Mouse (Mus musculus) neural tube, embryonic 14.5 days (tissue): ENCODE measurements at regions not wholly inside any gene's neighbourhood (a gene's known extent, or its start where the extent isn't known, plus 50 kb on each side); places are given as distances from the start of the nearest gene placed in this dataset.

ENCODE experiments used
- ATAC-seq: fragments of 200-750 bp; cut with Nextera tagmentation; 2 replicates; pipeline ENCODE4 v1.8.0; 2017; ENCODE audit warnings: low read depth, mild to moderate bottlenecking, moderate TSS enrichment, moderate library complexity
- H3K27ac ChIP-seq: fragments of 300-500 bp; sonication (generic); 2 replicates; pipeline ENCODE4 v1.5.1; 2014; ENCODE audit warnings: low read depth, mild to moderate bottlenecking, control low read depth, low read length, moderate library complexity, mixed read lengths
- H3K27me3 ChIP-seq: fragments of 300-500 bp; sonication (generic); 2 replicates; pipeline ENCODE4 v1.6.1; 2014; ENCODE audit warnings: low read length; ENCODE audit not compliant: control insufficient read depth, insufficient read depth
- H3K36me3 ChIP-seq: fragments of 300-500 bp; sonication (generic); 2 replicates; pipeline ENCODE4 v1.6.1; 2014; ENCODE audit warnings: low read length, mixed read lengths; ENCODE audit not compliant: control insufficient read depth, insufficient read depth
- H3K4me1 ChIP-seq: fragments of 300-500 bp; sonication (generic); 2 replicates; pipeline ENCODE4 v1.6.1; 2014; ENCODE audit warnings: low read length; ENCODE audit not compliant: control insufficient read depth, insufficient read depth
- H3K4me2 ChIP-seq: fragments of 300-500 bp; sonication (generic); 2 replicates; pipeline ENCODE4 v1.6.1; 2014; ENCODE audit warnings: mild to moderate bottlenecking, low read depth, low read length, control low read depth
- H3K4me3 ChIP-seq: fragments of 300-500 bp; sonication (generic); 2 replicates; pipeline ENCODE4 v1.5.1; 2014; ENCODE audit warnings: low read depth, low read length, control low read depth, mixed read lengths
- H3K9ac ChIP-seq: fragments of 300-500 bp; sonication (generic); replicated peaks from 2 replicates; pipeline ENCODE4 v1.6.1; 2014; ENCODE audit warnings: low read depth, mild to moderate bottlenecking, control low read depth, low read length, mixed read lengths
- H3K9me3 ChIP-seq: fragments of 300-500 bp; sonication (generic); 2 replicates; pipeline ENCODE4 v1.6.1; 2016; ENCODE audit warnings: low read length; ENCODE audit not compliant: control insufficient read depth
- WGBS: fragments of 180-500 bp; shearing (Covaris S2); extraction: QIAGEN DNeasy Blood & Tissue Kit; methylation state at CpG from one replicate; pipeline ENCODE4 v1.1.7; 2014; 5-methylcytosine and 5-hydroxymethylcytosine counted together

DNA sequence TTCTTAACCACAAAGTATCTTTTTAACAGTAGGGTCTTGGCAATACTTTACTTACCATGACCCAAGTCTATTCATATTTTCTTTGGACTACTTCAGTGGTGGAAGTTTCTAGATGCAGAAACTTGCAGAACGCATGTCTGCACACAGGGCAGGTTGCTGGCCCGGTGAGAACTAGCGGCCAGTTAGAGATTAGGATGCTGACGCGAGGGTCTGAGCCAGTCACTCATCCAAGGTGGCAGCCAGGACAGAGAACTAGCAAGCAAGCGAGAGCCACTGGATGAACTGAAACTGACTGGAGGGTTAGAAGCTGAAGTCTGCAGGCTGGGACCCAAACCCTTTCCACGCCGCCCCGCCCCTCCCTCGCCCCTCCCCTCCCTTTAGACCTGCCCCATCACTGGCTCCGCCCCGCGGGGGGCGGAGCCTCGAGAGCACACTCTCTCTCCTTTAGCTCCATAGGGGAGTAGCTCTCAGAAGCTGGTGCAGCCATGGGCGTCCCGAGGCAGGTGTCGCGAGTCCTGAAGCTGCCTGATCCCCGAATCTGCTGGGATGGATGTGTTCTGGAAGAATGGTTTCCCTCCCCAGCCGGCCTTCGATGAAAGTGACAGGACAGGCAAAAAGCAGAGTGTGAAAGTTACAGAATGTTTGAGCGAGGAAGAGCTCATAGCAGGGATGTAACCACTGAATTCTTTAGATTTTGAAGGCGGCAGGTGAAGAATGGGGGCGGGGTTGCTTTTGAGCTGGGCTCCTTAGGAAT lies 117.0 kb downstream of the Fam161a start:
- peak overlapping the region; percentile 41; the same call in 1 of the 2 replicates for H3K9ac ChIP-seq
- peak overlapping the region; percentile 33 for H3K4me3 ChIP-seq
- WGBS, result 4% methylated on average over 25 of the region's 25 CpGs
- peak; percentile 98 for ATAC-seq
- H3K27ac ChIP-seq, result no peak overlapping the region
- no peaks in the 10 kb centered on the region for H3K36me3 ChIP-seq
- H3K27me3 ChIP-seq, result no peaks in the 10 kb centered on the region
- H3K9me3 ChIP-seq, result no peaks in the 10 kb centered on the region
- H3K4me2 ChIP-seq, result peak overlapping the region; percentile 64
- no peaks in the 10 kb centered on the region for H3K4me1 ChIP-seq

DNA sequence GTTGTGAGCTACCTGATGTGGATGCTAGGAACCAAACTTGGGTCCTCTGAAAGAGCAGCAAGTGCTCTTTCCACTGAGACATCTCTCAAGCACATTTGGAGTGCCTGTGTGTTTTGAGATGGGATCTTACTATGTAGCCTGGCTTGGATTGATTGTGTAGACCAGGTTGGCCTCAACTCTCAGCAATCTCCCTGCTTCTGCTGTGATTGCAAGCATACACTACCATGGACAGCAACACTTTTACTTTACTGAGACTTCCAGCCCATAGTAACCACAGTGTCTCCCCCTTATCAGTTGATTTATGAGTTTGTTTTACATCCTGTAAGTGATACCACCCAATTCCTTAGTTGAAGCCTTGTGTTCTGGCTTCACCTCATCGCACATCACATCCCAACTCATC lies 123.8 kb downstream of the Fam161a start:
- Histone ChIP-seq H3K9ac (no peak overlapping the region), H3K27ac (no peak overlapping the region), H3K27me3 (no peaks in the 10 kb centered on the region), H3K4me2 (no peak overlapping the region), H3K4me3 (no peak overlapping the region), H3K9me3 (no peaks in the 10 kb centered on the region), H3K36me3 (no peaks in the 10 kb centered on the region), H3K4me1 (no peaks in the 10 kb centered on the region)
- WGBS, result 59% methylated on average over 1 of the region's 1 CpGs
- ATAC-seq, result no peak

DNA sequence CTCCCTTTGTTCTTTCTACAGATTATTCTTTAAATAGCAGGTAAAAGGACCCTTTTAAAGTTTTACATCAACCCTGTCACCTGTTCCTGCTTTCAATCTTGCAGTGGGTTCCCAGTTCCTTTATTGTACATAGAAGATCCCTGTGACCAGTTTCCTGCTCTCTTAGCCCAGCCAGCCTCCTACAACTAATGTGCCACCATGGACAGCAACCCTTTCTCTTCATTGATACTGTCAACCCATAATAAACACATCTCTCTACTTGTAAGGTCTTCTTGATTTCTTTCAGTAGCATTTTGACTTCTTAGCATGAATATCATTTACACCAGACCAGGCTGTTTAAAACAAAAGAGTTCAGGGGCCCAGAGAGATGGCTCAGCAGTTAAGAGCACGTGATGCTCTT lies 124.2 kb upstream of the Xpo1 start:
- H3K9me3 ChIP-seq, result no peaks in the 10 kb centered on the region
- no peaks in the 10 kb centered on the region for H3K36me3 ChIP-seq
- no peaks in the 10 kb centered on the region for H3K4me1 ChIP-seq
- H3K27ac ChIP-seq, result no peak overlapping the region
- ATAC-seq, result no peak
- H3K27me3 ChIP-seq, result no peaks in the 10 kb centered on the region
- WGBS, result 92% methylated on average over 1 of the region's 1 CpGs
- no peak overlapping the region for H3K4me2 ChIP-seq
- no peak overlapping the region for H3K4me3 ChIP-seq
- H3K9ac ChIP-seq, result no peak overlapping the region

DNA sequence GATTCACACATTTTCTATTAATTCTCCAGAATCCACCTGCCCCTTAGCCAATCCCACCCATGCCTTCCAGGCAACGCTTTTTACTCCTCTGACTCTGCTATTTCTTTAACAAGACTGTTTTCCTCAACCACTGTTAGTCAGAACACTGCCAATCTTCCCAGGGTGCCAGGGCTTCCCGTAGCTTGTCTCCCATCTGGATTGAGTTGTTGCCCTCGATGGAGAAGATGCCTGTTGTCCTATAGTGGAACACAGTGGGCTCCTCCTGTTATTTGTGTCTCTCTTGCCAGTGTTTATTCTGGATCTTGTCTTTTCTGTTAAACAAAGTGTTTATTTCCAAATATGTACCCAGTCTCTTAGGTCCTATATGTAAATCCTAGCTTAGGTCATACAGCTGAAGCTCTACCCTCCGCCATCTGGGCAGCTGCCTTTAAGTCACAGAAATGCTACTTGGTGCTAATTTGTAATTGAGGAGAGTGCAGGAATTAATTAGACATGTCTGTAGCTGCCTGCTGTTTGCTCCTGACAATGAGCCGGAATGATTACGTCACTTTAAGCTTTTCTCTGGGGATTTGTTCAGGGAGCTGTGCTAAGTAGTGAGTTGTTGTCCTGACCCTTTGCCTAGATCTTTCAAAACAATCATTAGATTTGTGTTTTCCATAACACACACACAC lies 115.3 kb upstream of the Xpo1 start:
- peak; percentile 78; the same call in 1 of the 2 replicates for ATAC-seq
- no peak overlapping the region; the same call in 1 of the 2 replicates for H3K27ac ChIP-seq
- no peaks in the 10 kb centered on the region for H3K9me3 ChIP-seq
- H3K4me1 ChIP-seq, result peaks cover 2% of the 10 kb centered on the region; the same call in 1 of the 2 replicates
- no peak overlapping the region for H3K4me3 ChIP-seq
- H3K36me3 ChIP-seq, result no peaks in the 10 kb centered on the region
- 32% methylated on average over 6 of the region's 6 CpGs for WGBS
- no peak overlapping the region for H3K9ac ChIP-seq
- H3K4me2 ChIP-seq, result no peak overlapping the region
- no peaks in the 10 kb centered on the region for H3K27me3 ChIP-seq

DNA sequence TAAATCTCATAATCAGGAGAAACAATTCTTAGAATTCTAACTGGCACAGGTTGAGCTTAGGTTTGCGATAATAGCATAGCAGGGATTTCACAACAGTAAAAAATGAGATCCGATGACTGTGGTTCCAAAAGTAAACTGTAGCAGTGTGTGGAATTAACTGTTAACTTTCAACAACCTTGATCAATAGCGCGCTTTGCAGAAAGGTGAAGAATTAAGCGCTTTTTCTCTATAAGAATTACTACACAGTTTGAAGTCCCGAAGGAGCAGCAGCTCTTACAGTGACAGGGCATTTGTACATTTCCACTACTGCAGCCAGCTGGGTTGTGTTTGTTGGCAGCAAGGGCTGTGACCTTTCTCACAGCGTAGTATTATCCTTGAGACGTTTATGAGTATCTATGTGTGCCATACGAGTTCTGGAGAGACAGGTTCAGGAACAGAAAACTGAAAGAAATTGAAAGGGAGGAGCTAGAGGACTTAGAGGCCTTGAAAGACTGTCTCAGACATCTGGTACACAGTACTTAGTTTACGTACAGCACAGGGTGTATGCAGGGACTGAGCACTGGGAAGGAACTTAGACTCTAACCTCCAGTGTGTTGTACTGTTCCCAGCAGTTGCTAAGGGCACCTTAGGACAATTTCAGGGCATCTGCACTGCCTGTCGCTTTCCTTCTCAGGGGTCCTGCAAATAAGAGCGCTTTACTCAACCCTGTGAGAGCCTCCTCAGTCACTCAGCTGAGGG lies 114.6 kb upstream of the Xpo1 start:
- 61% methylated on average over 12 of the region's 12 CpGs for WGBS
- no peaks in the 10 kb centered on the region for H3K27me3 ChIP-seq
- no peak overlapping the region for H3K27ac ChIP-seq
- H3K4me2 ChIP-seq, result no peak overlapping the region
- H3K4me3 ChIP-seq, result no peak overlapping the region
- H3K9ac ChIP-seq, result no peak overlapping the region
- H3K4me1 ChIP-seq, result peaks cover 2% of the 10 kb centered on the region; the same call in 1 of the 2 replicates
- peak; percentile 55 for ATAC-seq
- H3K9me3 ChIP-seq, result no peaks in the 10 kb centered on the region
- H3K36me3 ChIP-seq, result no peaks in the 10 kb centered on the region

DNA sequence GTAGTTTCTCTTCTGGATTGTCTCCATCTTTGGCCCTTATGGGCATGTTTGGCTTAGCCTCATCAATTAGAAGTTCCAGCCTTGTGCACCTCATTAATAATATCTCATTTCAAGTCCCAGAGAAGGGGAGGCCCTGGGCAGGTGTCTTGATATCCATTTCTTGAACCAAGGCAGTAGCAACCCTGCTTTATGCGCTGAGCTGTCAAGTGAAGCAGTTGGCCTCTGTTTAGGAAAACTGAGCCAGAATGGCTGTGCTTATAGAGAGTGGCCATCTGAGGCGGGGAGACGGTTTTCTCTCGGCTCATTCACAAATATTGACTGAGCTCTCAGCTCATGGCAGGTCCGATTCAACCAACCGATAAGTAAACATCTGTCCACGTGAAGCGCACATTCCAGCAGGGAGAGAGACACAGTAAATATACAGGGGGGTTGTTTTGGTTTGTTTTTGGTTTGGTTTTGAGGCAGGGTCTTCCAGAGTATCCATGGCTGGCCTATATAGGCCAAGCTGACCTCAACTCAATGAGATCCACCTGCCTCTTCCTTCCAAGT lies 107.7 kb upstream of the Xpo1 start:
- Histone ChIP-seq H3K27me3 (no peaks in the 10 kb centered on the region), H3K36me3 (no peaks in the 10 kb centered on the region), H3K4me1 (no peaks in the 10 kb centered on the region), H3K4me2 (no peak overlapping the region), H3K27ac (no peak overlapping the region), H3K4me3 (no peak overlapping the region), H3K9me3 (no peaks in the 10 kb centered on the region), H3K9ac (no peak overlapping the region)
- WGBS, result 70% methylated on average over 8 of the region's 8 CpGs
- peak; percentile 54; the same call in 1 of the 2 replicates for ATAC-seq

DNA sequence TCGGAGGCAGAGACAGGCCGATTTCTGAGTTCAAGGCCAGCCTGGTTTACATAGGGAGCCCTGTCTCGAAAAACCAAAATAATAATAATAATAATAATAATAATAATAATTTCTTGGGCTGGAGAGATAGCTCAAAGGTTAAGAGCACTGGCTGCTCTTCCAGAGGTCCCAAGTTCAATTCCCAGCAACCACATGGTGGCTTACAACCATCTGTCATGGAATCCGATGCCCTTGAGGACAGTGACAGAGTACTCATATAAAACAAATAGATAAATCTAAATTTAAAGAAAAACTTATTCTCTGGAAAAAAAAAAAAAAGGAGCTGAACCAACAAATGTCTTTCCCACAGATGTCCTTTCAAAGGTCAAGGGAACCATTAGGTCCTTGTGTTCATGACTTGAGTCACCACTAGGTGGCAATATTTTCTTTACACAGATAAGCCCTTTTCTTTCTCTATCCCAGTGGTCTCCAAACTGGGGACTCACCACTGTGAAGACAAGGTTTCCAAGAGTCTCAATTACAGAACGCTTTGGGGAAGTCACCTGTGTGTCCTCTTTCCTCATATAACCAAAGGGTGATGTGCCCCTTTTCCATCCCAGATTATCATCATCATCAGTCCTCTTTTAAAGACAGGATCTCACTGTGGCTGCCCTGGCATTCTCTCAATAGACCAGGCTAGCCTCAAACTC lies 106.1 kb upstream of the Xpo1 start:
- 71% methylated on average over 5 of the region's 5 CpGs for WGBS

DNA sequence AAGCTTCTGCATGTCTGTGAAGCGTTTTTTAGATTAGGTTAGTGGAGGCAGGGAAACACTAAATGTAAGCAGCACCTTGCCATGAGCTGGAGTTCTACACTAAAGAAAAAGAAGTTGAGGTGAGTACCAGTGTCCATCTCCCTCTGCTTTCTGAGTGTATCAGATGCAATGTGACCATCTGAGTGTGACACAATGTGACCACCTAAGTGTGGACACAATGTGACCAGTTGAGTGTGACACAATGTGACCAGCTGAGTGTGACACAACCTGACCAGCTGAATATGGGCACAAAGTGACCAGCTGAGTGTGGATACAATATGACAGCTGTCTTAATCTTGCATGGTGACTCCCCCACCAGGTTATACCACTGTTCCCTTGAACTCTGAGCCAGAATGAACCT lies 101.0 kb upstream of the Xpo1 start:
- WGBS, result 58% methylated on average over 1 of the region's 1 CpGs
- Histone ChIP-seq H3K4me1 (no peaks in the 10 kb centered on the region), H3K9ac (no peak overlapping the region), H3K4me3 (no peak overlapping the region), H3K9me3 (no peaks in the 10 kb centered on the region), H3K27ac (no peak overlapping the region), H3K4me2 (no peak overlapping the region), H3K27me3 (no peaks in the 10 kb centered on the region), H3K36me3 (no peaks in the 10 kb centered on the region)
- ATAC-seq, result no peak

More for the DNA sequence above, 106.1 kb upstream of the Xpo1 start:
- Histone ChIP-seq H3K9me3 (no peaks in the 10 kb centered on the region), H3K4me1 (no peaks in the 10 kb centered on the region), H3K27ac (no peak overlapping the region), H3K36me3 (no peaks in the 10 kb centered on the region), H3K9ac (no peak overlapping the region), H3K4me3 (no peak overlapping the region), H3K27me3 (no peaks in the 10 kb centered on the region), H3K4me2 (no peak overlapping the region)
- ATAC-seq, result peak; percentile 72
